Mouse (Mus musculus) lung, postnatal 36 days (tissue): ENCODE results near the gene Gm10309.

ENCODE experiments used
- DNase-seq: peaks from one replicate; pipeline ENCODE4 v3.0.0; 2022; ENCODE audit warnings: mixed read lengths

Gm10309 gene

GRCm38 (mm10) chr17:86505183-86505631 lies at the start of gene Gm10309:
Gm10309 (minus strand) TSS chr17:86505232.
- peak; percentile 71 for DNase-seq

- DNase-seq = peak; percentile 75
Measured at GRCm38 (mm10) chr17:86551995-86552394, 47.0 kb upstream of the Gm10309 start.

- peak; percentile 82 for DNase-seq
Measured at GRCm38 (mm10) chr17:86551561-86551960, 46.5 kb upstream of the Gm10309 start.

GRCm38 (mm10) chr17:86549128-86549527 lies 44.1 kb upstream of the Gm10309 start:
- peak; percentile 89 for DNase-seq

GRCm38 (mm10) chr17:86546529-86546928 lies 41.5 kb upstream of the Gm10309 start:
- peak; percentile 59 for DNase-seq

GRCm38 (mm10) chr17:86539881-86540430 lies 34.9 kb upstream of the Gm10309 start:
- no peak for DNase-seq

GRCm38 (mm10) chr17:86535827-86536656 lies 31.0 kb upstream of the Gm10309 start:
- peak; percentile 97 for DNase-seq

- peak; percentile 79 for DNase-seq
Measured at GRCm38 (mm10) chr17:86535096-86535495, 30.1 kb upstream of the Gm10309 start.

GRCm38 (mm10) chr17:86533549-86533851 lies 28.5 kb upstream of the Gm10309 start:
- DNase-seq = no peak

GRCm38 (mm10) chr17:86532783-86533548 lies 27.9 kb upstream of the Gm10309 start:
- DNase-seq = peak; percentile 80

GRCm38 (mm10) chr17:86531231-86531630 lies 26.2 kb upstream of the Gm10309 start:
- DNase-seq = no peak

- no peak for DNase-seq
Measured at GRCm38 (mm10) chr17:86529411-86529810, 24.4 kb upstream of the Gm10309 start.

- no peak for DNase-seq
Measured at GRCm38 (mm10) chr17:86529003-86529402, 24.0 kb upstream of the Gm10309 start.

- DNase-seq = no peak
Measured at GRCm38 (mm10) chr17:86527298-86527697, 22.3 kb upstream of the Gm10309 start.

- peak; percentile 67 for DNase-seq
Measured at GRCm38 (mm10) chr17:86526016-86526415, 21.0 kb upstream of the Gm10309 start.

GRCm38 (mm10) chr17:86525075-86525474 lies 20.0 kb upstream of the Gm10309 start:
- DNase-seq = peak; percentile 70

- no peak for DNase-seq
Measured at GRCm38 (mm10) chr17:86523843-86524242, 18.8 kb upstream of the Gm10309 start.

GRCm38 (mm10) chr17:86523374-86523773 lies 18.3 kb upstream of the Gm10309 start:
- peak; percentile 73 for DNase-seq

- DNase-seq = no peak
Measured at GRCm38 (mm10) chr17:86522649-86523048, 17.6 kb upstream of the Gm10309 start.

- no peak for DNase-seq
Measured at GRCm38 (mm10) chr17:86521252-86521651, 16.2 kb upstream of the Gm10309 start.

- DNase-seq = no peak
Measured at GRCm38 (mm10) chr17:86518604-86519003, 13.6 kb upstream of the Gm10309 start.

- no peak for DNase-seq
Measured at GRCm38 (mm10) chr17:86516630-86517029, 11.6 kb upstream of the Gm10309 start.

GRCm38 (mm10) chr17:86514974-86515620 lies 10.1 kb upstream of the Gm10309 start:
- DNase-seq = peak; percentile 84
